Mouse (Mus musculus): ENCODE measurements at regions not wholly inside any gene's neighbourhood (a gene's known extent, or its start where the extent isn't known, plus 50 kb on each side); places are given as distances from the start of the nearest gene placed in this dataset.

GRCm38 (mm10) chr16:74651244-74651643 is 239.6 kb upstream of the Robo2 start:
- ATAC-seq (ENCODE audit: insufficient read depth) (no peak), DNase-seq (ENCODE audit: low read depth in 3 of 3, low spot score in 3 of 3) (no peak)
- 66% methylated on average over 3 of the region's 3 CpGs for WGBS (ENCODE audit: insufficient replicate concordance)
- Histone ChIP-seq H3K4me2 (ENCODE audit: low read depth) (no peak overlapping the region), H3K9ac (replicated peaks) (no peak overlapping the region), H3K9me3 (ENCODE audit: control insufficient read depth, low read length) (no peaks in the 10 kb centered on the region), H3K27me3 (ENCODE audit: control insufficient read depth, insufficient read depth, low read length) (no peaks in the 10 kb centered on the region), H3K27ac (no peak overlapping the region), H3K4me1 (replicated peaks; ENCODE audit: control insufficient read depth in 2 of 2, insufficient read depth in 2 of 2, low read length in 1 of 2) (no peaks in the 10 kb centered on the region), H3K36me3 (replicated peaks; ENCODE audit: control insufficient read depth, insufficient read depth, low read depth) (no peaks in the 10 kb centered on the region), H3K4me3 (ENCODE audit: insufficient read depth in 1 of 2, low read depth in 2 of 2, low read length in 2 of 2) (no peak overlapping the region)
- TF ChIP-seq CTCF (IDR thresholded peaks at IDR 0.05; ENCODE audit: low read depth) (no peak), EP300 (IDR thresholded peaks at IDR 0.05; ENCODE audit: low read depth) (no peak)

GRCm38 (mm10) chr16:74649207-74649606 is 237.6 kb upstream of the Robo2 start:
- no peak for DNase-seq (ENCODE audit: low read depth in 3 of 3, low spot score in 3 of 3)
- no peak overlapping the region for H3K4me3 ChIP-seq (ENCODE audit: insufficient read depth in 1 of 2, low read depth in 2 of 2, low read length in 2 of 2)
- 48% methylated on average over 2 of the region's 2 CpGs for WGBS (ENCODE audit: insufficient replicate concordance)
- H3K4me1 ChIP-seq (replicated peaks; ENCODE audit: control insufficient read depth in 2 of 2, insufficient read depth in 2 of 2, low read length in 1 of 2): no peaks in the 10 kb centered on the region
- no peak overlapping the region for H3K9ac ChIP-seq (replicated peaks)
- no peaks in the 10 kb centered on the region for H3K9me3 ChIP-seq (ENCODE audit: control insufficient read depth, low read length)
- H3K27ac ChIP-seq: no peak overlapping the region
- no peak for TF ChIP-seq CTCF (IDR thresholded peaks at IDR 0.05; ENCODE audit: low read depth)
- no peak for TF ChIP-seq EP300 (IDR thresholded peaks at IDR 0.05; ENCODE audit: low read depth)
- H3K4me2 ChIP-seq (ENCODE audit: low read depth): no peak overlapping the region
- H3K36me3 ChIP-seq (replicated peaks; ENCODE audit: control insufficient read depth, insufficient read depth, low read depth): no peaks in the 10 kb centered on the region
- no peaks in the 10 kb centered on the region for H3K27me3 ChIP-seq (ENCODE audit: control insufficient read depth, insufficient read depth, low read length)
- 0 out of 2 replicates have a peak, but pooled peaks have one; percentile 23 for ATAC-seq (ENCODE audit: insufficient read depth)

GRCm38 (mm10) chr16:74648384-74648783 is 236.8 kb upstream of the Robo2 start:
- Histone ChIP-seq H3K4me1 (replicated peaks; ENCODE audit: control insufficient read depth in 2 of 2, insufficient read depth in 2 of 2, low read length in 1 of 2) (no peaks in the 10 kb centered on the region), H3K4me2 (ENCODE audit: low read depth) (no peak overlapping the region), H3K27ac (no peak overlapping the region), H3K4me3 (ENCODE audit: insufficient read depth in 1 of 2, low read depth in 2 of 2, low read length in 2 of 2) (no peak overlapping the region), H3K27me3 (ENCODE audit: control insufficient read depth, insufficient read depth, low read length) (no peaks in the 10 kb centered on the region), H3K9ac (replicated peaks) (no peak overlapping the region), H3K36me3 (replicated peaks; ENCODE audit: control insufficient read depth, insufficient read depth, low read depth) (no peaks in the 10 kb centered on the region), H3K9me3 (ENCODE audit: control insufficient read depth, low read length) (no peaks in the 10 kb centered on the region)
- no peak for ATAC-seq (ENCODE audit: insufficient read depth)
- TF ChIP-seq CTCF (IDR thresholded peaks at IDR 0.05; ENCODE audit: low read depth) (peak; percentile 19; the same call in 1 of the 2 replicates), EP300 (IDR thresholded peaks at IDR 0.05; ENCODE audit: low read depth) (no peak)
- DNase-seq (ENCODE audit: low read depth in 3 of 3, low spot score in 3 of 3): no peak

- H3K27me3 ChIP-seq (ENCODE audit: control insufficient read depth, insufficient read depth, low read length): no peaks in the 10 kb centered on the region
- WGBS (ENCODE audit: insufficient replicate concordance): 64% methylated on average over 10 of the region's 10 CpGs
- H3K27ac ChIP-seq: no peak overlapping the region
- no peak for TF ChIP-seq CTCF (IDR thresholded peaks at IDR 0.05; ENCODE audit: low read depth)
- TF ChIP-seq EP300 (IDR thresholded peaks at IDR 0.05; ENCODE audit: low read depth): no peak
- H3K9me3 ChIP-seq (ENCODE audit: control insufficient read depth, low read length): no peaks in the 10 kb centered on the region
- H3K36me3 ChIP-seq (replicated peaks; ENCODE audit: control insufficient read depth, insufficient read depth, low read depth): no peaks in the 10 kb centered on the region
- no peak overlapping the region for H3K4me2 ChIP-seq (ENCODE audit: low read depth)
- no peak overlapping the region for H3K4me3 ChIP-seq (ENCODE audit: insufficient read depth in 1 of 2, low read depth in 2 of 2, low read length in 2 of 2)
- no peak overlapping the region for H3K9ac ChIP-seq (replicated peaks)
- no peaks in the 10 kb centered on the region for H3K4me1 ChIP-seq (replicated peaks; ENCODE audit: control insufficient read depth in 2 of 2, insufficient read depth in 2 of 2, low read length in 1 of 2)
- ATAC-seq (ENCODE audit: insufficient read depth) (no peak), DNase-seq (ENCODE audit: low read depth in 3 of 3, low spot score in 3 of 3) (no peak)
Measured at GRCm38 (mm10) chr16:74644750-74645366, 233.2 kb upstream of the Robo2 start.

GRCm38 (mm10) chr16:74639805-74640204 is 228.2 kb upstream of the Robo2 start:
- Histone ChIP-seq H3K4me2 (ENCODE audit: low read depth) (no peak overlapping the region), H3K4me3 (ENCODE audit: insufficient read depth in 1 of 2, low read depth in 2 of 2, low read length in 2 of 2) (no peak overlapping the region), H3K9me3 (ENCODE audit: control insufficient read depth, low read length) (no peaks in the 10 kb centered on the region), H3K27me3 (ENCODE audit: control insufficient read depth, insufficient read depth, low read length) (no peaks in the 10 kb centered on the region), H3K9ac (replicated peaks) (no peak overlapping the region), H3K36me3 (replicated peaks; ENCODE audit: control insufficient read depth, insufficient read depth, low read depth) (no peaks in the 10 kb centered on the region), H3K4me1 (replicated peaks; ENCODE audit: control insufficient read depth in 2 of 2, insufficient read depth in 2 of 2, low read length in 1 of 2) (no peaks in the 10 kb centered on the region), H3K27ac (no peak overlapping the region)
- TF ChIP-seq CTCF (IDR thresholded peaks at IDR 0.05; ENCODE audit: low read depth): no peak
- no peak for TF ChIP-seq EP300 (IDR thresholded peaks at IDR 0.05; ENCODE audit: low read depth)
- ATAC-seq (ENCODE audit: insufficient read depth): no peak
- 55% methylated on average over 7 of the region's 7 CpGs for WGBS (ENCODE audit: insufficient replicate concordance)
- no peak for DNase-seq (ENCODE audit: low read depth in 3 of 3, low spot score in 3 of 3)
